Mouse (Mus musculus) ES-Bruce4 (cell line): Measurements from ENCODE around the gene Emc6.

ENCODE experiments used
- CTCF ChIP-seq: IDR thresholded peaks from one replicate; pipeline ENCODE4 v1.8.1; 2011; ENCODE audit warnings: low read depth, low read length
- POLR2A ChIP-seq: IDR thresholded peaks from one replicate; pipeline ENCODE4 v1.8.1; 2011; ENCODE audit warnings: low read length; ENCODE audit not compliant: insufficient read depth

- TF ChIP-seq POLR2A (no peak), CTCF (no peak)
Measured at GRCm38 (mm10) chr11:73155071-73155470, 21.8 kb downstream of the Emc6 start.
